Mouse (Mus musculus) T-cell, adult 66 days (primary cell): ENCODE results near the gene Fam174b. TPM values are rescaled to one million over a fixed set of nuclear protein-coding genes. Genes with fewer than 3 reads are reported as not detected.

Experiments
- total RNA-seq, 2 experiments: library from RNA; stranded (reverse); gene quantifications; 3 replicates in 1 of 2; 4 replicates in 1 of 2; pipeline ENCODE4 v1.2.4; 2023

Fam174b gene
- total RNA-seq: 10 to 100 TPM; 12.4 to 12.5 TPM

DNA sequence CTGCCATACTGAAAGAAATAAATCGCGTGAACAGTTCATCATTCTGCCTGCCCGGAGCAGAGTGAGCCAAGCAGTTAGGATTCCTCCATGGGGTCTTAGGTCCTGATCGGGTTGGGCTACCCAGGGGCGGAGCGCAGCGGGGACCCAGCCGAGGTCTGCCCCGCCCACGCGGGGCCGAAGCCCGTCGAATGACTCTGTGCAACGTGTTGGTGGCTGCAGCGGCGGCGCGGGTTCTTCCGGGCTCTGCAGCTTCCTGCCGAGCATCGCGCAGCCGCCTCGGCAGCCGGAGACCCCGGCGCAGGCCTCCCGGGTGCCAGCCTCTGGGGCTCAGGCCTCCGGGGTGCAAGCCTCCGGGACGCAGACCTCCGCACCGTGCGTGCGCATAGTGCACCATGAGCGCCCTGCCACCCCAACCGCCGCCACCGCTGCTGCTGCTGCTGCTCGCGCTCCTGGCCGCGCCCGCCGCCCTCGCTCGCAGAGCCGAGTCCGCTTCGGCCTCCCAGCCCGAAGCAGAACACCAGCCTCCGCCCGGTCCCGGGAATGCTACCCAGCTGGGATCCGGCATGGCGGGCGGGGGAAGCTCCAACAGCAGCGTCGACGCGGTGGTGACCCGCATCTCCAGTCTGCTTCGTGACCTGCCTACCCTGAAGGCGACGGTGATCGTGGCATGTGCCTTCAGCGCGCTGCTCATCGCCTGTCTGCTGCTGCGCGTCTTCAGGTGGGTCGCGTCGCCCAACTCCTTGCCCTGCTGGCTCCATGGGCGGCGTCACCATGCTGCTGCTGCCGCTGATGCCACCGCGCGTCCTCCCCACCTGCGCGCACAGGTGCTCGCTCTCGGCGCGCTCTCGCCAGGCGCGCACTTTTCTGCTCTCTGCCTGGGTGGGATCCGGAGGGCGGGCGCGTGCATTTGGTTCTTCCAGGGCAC, at the start of gene Fam174b:
Gene Fam174b, plus strand, starts transcription at position 192 of the 925 bp plus-strand sequence.

Other genes starting within 250 kb of the Fam174b start
- gene Chd2, start 198.5 kb upstream of the Fam174b start, total RNA-seq: 100 to 1,000 TPM; 385 to 460 TPM